Mouse (Mus musculus) lung, embryonic 14.5 days (tissue): Measurements from ENCODE around the gene Rbm15b. TPM values are rescaled to one million over a fixed set of nuclear protein-coding genes. Genes with fewer than 3 reads are reported as not detected.
A peak's percentile ranks its signal among the peaks of the same experiment; 100 is the strongest.

Experiments used
- ATAC-seq: fragments of 200-750 bp; cut with Nextera tagmentation; 2 replicates; pipeline ENCODE4 v1.8.0; 2017; ENCODE audit warnings: mild to moderate bottlenecking, moderate TSS enrichment, moderate library complexity; ENCODE audit not compliant: insufficient read depth
- DNase-seq: peaks from one replicate; pipeline ENCODE4 v3.0.0-alpha.2; 2015
- H3K27ac ChIP-seq: fragments of 300-500 bp; sonication (generic); 2 replicates; pipeline ENCODE4 v1.5.1; 2014; ENCODE audit warnings: low read depth, mild to moderate bottlenecking, moderate library complexity
- H3K27me3 ChIP-seq: fragments of 300-500 bp; sonication (generic); 2 replicates; pipeline ENCODE4 v1.6.1; 2014; ENCODE audit warnings: low read length, control low read depth; ENCODE audit not compliant: insufficient read depth
- H3K36me3 ChIP-seq: fragments of 300-500 bp; sonication (generic); 2 replicates; pipeline ENCODE4 v1.6.1; 2014; ENCODE audit warnings: control low read depth; ENCODE audit not compliant: insufficient read depth
- H3K4me1 ChIP-seq: fragments of 300-500 bp; sonication (generic); 2 replicates; pipeline ENCODE4 v1.6.1; 2014; ENCODE audit warnings: antibody characterized with exemption, control low read depth; ENCODE audit not compliant: insufficient read depth
- H3K4me2 ChIP-seq: fragments of 300-500 bp; sonication (generic); 2 replicates; pipeline ENCODE4 v1.6.1; 2014; ENCODE audit warnings: mild to moderate bottlenecking
- H3K4me3 ChIP-seq: fragments of 300-500 bp; sonication (generic); 2 replicates; pipeline ENCODE4 v1.5.1; 2014; ENCODE audit warnings: low read depth, low read length
- H3K9ac ChIP-seq: fragments of 300-500 bp; sonication (generic); 2 replicates; pipeline ENCODE4 v1.6.1; 2014
- H3K9me3 ChIP-seq: fragments of 300-500 bp; sonication (generic); 2 replicates; pipeline ENCODE4 v1.6.1; 2016; ENCODE audit warnings: low read depth, low read length, control low read depth
- CTCF ChIP-seq: IDR thresholded peaks from 2 replicates; pipeline ENCODE4 v1.5.1; 2016; ENCODE audit warnings: antibody characterized with exemption, low read depth
- WGBS: fragments of 180-500 bp; shearing (Covaris S2); extraction: QIAGEN DNeasy Blood & Tissue Kit; methylation state at CpG from one replicate; pipeline ENCODE4 v1.1.7; 2014; 5-methylcytosine and 5-hydroxymethylcytosine counted together
- polyA plus RNA-seq: library from polyadenylated mRNA; unstranded; fragments of >200 nt; fragmentation: Nextera tagmentation; extraction: Ambion mirVana; gene quantifications from 2 replicates; pipeline ENCODE4 v1.2.1, GENCODE M21; 2014

The Rbm15b gene
- polyA plus RNA-seq, 1 experiment from 2014 or later: 25.3 TPM

DNA sequence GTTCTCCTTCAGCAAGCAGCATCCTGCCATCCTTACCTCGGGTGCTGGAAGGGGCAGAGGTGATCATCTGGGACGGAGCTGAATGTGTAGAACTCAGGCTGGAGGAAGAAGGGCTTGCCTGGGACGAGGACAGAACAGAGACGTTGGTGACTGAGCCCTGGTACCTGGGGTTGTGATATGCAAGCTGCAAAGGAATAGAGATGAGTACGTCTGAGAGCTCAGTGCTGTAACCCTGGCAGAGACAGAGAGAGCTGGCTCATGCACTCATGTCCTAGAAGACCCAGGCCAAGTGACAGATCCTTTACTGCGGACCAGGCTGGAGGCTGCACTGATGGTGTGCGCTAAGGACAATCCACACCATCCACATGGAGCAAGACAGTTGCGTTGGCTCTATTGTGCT is 19.4 kb upstream of the Rbm15b start:
- H3K27ac ChIP-seq: no peak overlapping the region
- TF ChIP-seq CTCF: no peak
- H3K36me3 ChIP-seq: no peaks in the 10 kb centered on the region
- no peak overlapping the region for H3K9ac ChIP-seq
- H3K4me1 ChIP-seq: no peaks in the 10 kb centered on the region
- no peak for ATAC-seq
- 81% methylated on average over 8 of the region's 8 CpGs for WGBS
- no peaks in the 10 kb centered on the region for H3K27me3 ChIP-seq
- no peak overlapping the region for H3K4me2 ChIP-seq
- no peaks in the 10 kb centered on the region for H3K9me3 ChIP-seq
- H3K4me3 ChIP-seq: no peak overlapping the region
- DNase-seq: no peak

- Histone ChIP-seq H3K9ac (no peak overlapping the region), H3K27me3 (no peaks in the 10 kb centered on the region), H3K36me3 (no peaks in the 10 kb centered on the region), H3K9me3 (no peaks in the 10 kb centered on the region), H3K27ac (no peak overlapping the region), H3K4me2 (no peak overlapping the region), H3K4me1 (no peaks in the 10 kb centered on the region), H3K4me3 (no peak overlapping the region)
- TF ChIP-seq CTCF: peak; percentile 77
- DNase-seq (peak; percentile 84), ATAC-seq (peak; percentile 66; the same call in 1 of the 2 replicates)
- WGBS: 0% methylated on average over 1 of the region's 1 CpGs
Measured at GRCm38 (mm10) chr9:106903791-106904134, 16.5 kb upstream of the Rbm15b start.

- 63% methylated on average over 4 of the region's 4 CpGs for WGBS
- TF ChIP-seq CTCF: no peak
- H3K4me1 ChIP-seq: no peaks in the 10 kb centered on the region
- H3K27me3 ChIP-seq: no peaks in the 10 kb centered on the region
- no peaks in the 10 kb centered on the region for H3K9me3 ChIP-seq
- ATAC-seq (no peak), DNase-seq (no peak)
- no peak overlapping the region for H3K4me2 ChIP-seq
- H3K9ac ChIP-seq: no peak overlapping the region
- no peak overlapping the region for H3K4me3 ChIP-seq
- H3K27ac ChIP-seq: no peak overlapping the region
- no peaks in the 10 kb centered on the region for H3K36me3 ChIP-seq
Measured at GRCm38 (mm10) chr9:106903099-106903790, 16.0 kb upstream of the Rbm15b start.

DNA sequence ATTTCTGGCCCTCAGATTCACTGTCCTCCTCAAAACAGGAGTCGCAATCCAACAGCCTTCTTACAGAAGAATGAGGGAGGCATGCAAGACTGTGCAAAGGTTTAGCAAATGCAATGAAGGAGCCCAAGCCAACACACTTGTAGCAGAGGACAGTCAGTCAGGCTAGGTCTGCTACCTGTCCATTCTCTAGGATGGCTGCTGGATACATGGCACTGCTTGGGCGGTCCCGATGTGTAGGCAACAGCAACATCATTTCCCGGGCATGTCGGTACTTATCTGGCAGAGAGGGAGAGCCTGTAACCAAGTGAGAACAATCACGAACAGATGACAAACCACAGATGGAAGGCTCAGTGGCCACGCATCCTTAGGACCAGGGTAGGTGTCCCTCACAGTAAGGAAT is 14.4 kb upstream of the Rbm15b start:
- Histone ChIP-seq H3K27ac (no peak overlapping the region), H3K36me3 (no peaks in the 10 kb centered on the region), H3K9me3 (no peaks in the 10 kb centered on the region), H3K9ac (no peak overlapping the region), H3K4me1 (no peaks in the 10 kb centered on the region), H3K4me2 (no peak overlapping the region), H3K4me3 (no peak overlapping the region), H3K27me3 (no peaks in the 10 kb centered on the region)
- no peak for ATAC-seq
- no peak for DNase-seq
- TF ChIP-seq CTCF: no peak
- WGBS: 86% methylated on average over 7 of the region's 7 CpGs

DNA sequence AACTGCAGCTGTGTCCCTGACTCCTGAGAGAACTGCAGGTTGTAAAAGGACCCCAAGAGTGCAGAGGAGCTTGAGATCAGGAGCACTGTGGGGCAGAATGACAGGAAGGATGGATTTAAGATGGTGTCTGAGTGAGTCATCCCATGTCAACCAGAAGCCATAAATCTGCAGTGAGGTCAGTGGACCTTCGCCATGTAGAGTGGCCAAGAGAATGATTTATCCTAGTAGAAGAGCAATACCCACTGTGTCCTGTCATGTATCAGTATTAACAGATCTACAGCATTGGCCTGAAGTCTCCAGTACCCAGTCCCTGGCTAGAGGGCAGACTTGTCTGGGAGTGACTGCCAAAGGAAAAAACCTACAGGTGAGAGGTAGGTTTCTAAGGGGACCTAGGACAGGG is 11.7 kb upstream of the Rbm15b start:
- Histone ChIP-seq H3K9ac (no peak overlapping the region), H3K4me2 (no peak overlapping the region), H3K27ac (no peak overlapping the region), H3K4me1 (no peaks in the 10 kb centered on the region), H3K27me3 (no peaks in the 10 kb centered on the region), H3K4me3 (no peak overlapping the region), H3K36me3 (no peaks in the 10 kb centered on the region), H3K9me3 (no peaks in the 10 kb centered on the region)
- WGBS: 79% methylated on average over 1 of the region's 1 CpGs
- no peak for TF ChIP-seq CTCF
- no peak for ATAC-seq
- DNase-seq: no peak

DNA sequence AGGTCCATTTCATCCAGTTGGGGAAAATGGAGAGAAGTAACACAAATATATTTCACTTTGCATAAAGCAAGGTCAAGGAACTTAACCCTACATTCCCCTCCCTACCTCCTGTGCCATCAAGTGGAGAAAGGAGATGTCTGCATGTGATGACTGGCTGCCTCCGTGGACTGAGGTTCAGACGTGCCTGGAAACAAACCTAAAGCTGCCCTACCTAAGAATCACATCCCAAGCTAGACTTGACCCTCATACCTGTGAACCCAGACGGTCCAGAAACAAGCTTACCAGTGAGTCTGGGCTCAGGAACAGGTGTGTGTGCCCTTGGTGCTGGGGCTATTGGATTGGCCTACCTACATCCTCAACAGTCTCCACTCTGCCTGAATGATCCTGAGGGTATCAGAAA is 6.1 kb upstream of the Rbm15b start:
- no peak for ATAC-seq
- no peaks in the 10 kb centered on the region for H3K27me3 ChIP-seq
- peak overlapping the region; percentile 69 for H3K4me2 ChIP-seq
- no peak overlapping the region for H3K4me3 ChIP-seq
- no peak for TF ChIP-seq CTCF
- H3K4me1 ChIP-seq: no peaks in the 10 kb centered on the region; the same call in 1 of the 2 replicates
- H3K9me3 ChIP-seq: no peaks in the 10 kb centered on the region
- DNase-seq: no peak
- no peak overlapping the region for H3K9ac ChIP-seq
- H3K27ac ChIP-seq: no peak overlapping the region
- WGBS: 51% methylated on average over 3 of the region's 3 CpGs
- peaks cover 27% of the 10 kb centered on the region for H3K36me3 ChIP-seq

DNA sequence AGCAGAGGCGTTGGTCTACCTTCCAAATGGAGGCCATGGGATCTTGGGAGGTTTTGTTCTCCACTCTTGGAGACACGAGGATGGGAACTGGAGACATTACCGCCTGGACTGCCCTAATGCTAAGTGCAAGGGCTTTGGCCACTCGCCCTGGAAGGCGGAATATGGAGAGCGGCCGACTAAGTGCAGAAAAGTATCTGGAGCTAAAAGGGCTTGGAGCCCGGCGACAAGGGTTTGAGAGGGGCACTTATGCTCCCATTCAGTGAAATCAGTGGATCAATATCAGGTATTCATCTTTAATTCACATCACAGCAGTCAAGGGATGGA is 5.3 kb upstream of the Rbm15b start:
- H3K4me2 ChIP-seq: peak overlapping the region; percentile 69
- H3K27ac ChIP-seq: peak overlapping the region; percentile 81
- H3K27me3 ChIP-seq: no peaks in the 10 kb centered on the region
- H3K4me1 ChIP-seq: no peaks in the 10 kb centered on the region; the same call in 1 of the 2 replicates
- no peaks in the 10 kb centered on the region for H3K9me3 ChIP-seq
- TF ChIP-seq CTCF: no peak
- peak overlapping the region; percentile 52 for H3K9ac ChIP-seq
- peak overlapping the region; percentile 94 for H3K4me3 ChIP-seq
- H3K36me3 ChIP-seq: peaks cover 35% of the 10 kb centered on the region
- ATAC-seq: no peak
- DNase-seq: no peak
- 0% methylated on average over 9 of the region's 9 CpGs for WGBS
